Mouse (Mus musculus): Measurements from ENCODE around the gene H2-Oa. TPM values are rescaled to one million over a fixed set of nuclear protein-coding genes. Genes with fewer than 3 reads are reported as not detected.
A peak's percentile ranks its signal among the peaks of the same experiment; 100 is the strongest.

Gene H2-Oa
- not detected in 2 replicates for total RNA-seq (2014; rRNA removed)
- 0.23 and 0.31 TPM in 2 replicates for polyA plus RNA-seq (2015; fragmentation: Nextera tagmentation; extraction: Ambion mirVana)

DNA sequence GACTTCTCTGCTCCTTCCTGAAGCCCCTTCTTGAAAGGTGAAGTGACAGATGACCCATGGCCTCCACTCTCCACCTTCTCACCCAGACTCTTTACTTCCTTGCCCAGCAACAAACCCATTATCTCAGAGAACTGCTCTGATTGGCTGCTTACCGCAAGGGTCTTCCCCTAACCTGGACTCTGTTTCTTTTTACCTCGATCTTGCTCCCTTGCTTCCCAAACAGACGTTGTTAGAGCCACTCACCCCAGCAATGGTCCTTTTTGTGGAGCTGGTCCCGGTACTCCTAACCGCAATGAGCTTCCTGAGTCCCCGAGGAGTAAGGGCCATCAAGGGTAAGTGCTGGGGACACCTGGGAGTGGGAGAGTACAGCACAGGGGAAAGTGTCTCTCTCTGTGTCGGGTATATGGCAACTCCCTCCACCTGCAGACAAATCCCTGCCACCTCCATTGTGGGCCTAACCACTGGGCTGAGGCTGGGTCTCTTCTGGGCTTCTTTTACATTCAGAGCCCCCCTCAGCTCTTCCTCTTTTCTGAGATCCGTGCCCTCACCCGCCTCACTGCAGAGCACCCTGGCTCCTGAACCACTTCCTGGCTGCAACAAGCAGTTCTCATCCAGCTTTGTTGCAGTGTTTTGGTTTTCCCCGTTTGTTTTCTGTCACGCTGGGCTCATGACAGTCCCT, at the start of gene H2-Oa:
Gene H2-Oa (plus strand): TSS at position 144 of the 679 bp plus-strand sequence.
- no peak for ATAC-seq
- no peaks in the 10 kb centered on the region for H3K9me3 ChIP-seq (ENCODE audit: low read length)
- 41% methylated on average over 11 of the region's 11 CpGs for WGBS
- H3K27ac ChIP-seq, result no peak within 1 kb of the TSS
- no peaks in the 10 kb centered on the region for H3K36me3 ChIP-seq (ENCODE audit: insufficient read depth, low read length)
- DNase-seq (ENCODE audit: low spot score), result no peak
- no peaks in the 10 kb centered on the region for H3K27me3 ChIP-seq (ENCODE audit: insufficient read depth, low read length)
- TF ChIP-seq CTCF (IDR thresholded peaks at IDR 0.05; ENCODE audit: low read depth), result no peak
- H3K9ac ChIP-seq (replicated peaks; ENCODE audit: low read length), result no peak within 1 kb of the TSS
- no peaks in the 10 kb centered on the region for H3K4me1 ChIP-seq (ENCODE audit: insufficient read depth, low read length)
- no peak within 1 kb of the TSS for H3K4me2 ChIP-seq (ENCODE audit: low read depth, low read length)
- no peak within 1 kb of the TSS for H3K4me3 ChIP-seq (ENCODE audit: low read length)

DNA sequence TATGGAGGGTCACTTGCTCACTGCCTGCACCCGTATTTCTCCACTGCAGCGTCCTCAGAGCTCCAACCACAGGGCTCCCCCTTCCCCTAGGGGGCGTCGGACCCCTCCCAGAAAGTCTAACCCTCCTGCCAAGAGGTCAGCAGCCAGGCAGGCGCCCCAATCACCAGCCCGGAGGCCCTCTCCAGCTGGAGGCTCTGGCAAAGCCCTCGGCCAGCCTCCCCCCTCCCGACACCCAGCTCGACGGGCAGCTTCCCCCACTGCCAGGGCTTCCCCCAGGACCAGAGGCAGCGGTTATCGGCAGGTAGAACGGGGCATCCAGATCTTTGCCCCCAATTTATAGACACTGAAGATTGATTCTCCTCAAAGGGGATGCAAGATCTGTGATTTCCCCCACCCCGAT, 46.2 kb upstream of the H2-Oa start:
- peaks cover 4% of the 10 kb centered on the region; the same call in 1 of the 2 replicates for H3K9me3 ChIP-seq (ENCODE audit: low read length)
- no peak overlapping the region for H3K4me2 ChIP-seq (ENCODE audit: low read depth, low read length)
- no peak overlapping the region for H3K27ac ChIP-seq
- no peak for ATAC-seq
- no peaks in the 10 kb centered on the region for H3K4me1 ChIP-seq (ENCODE audit: insufficient read depth, low read length)
- no peaks in the 10 kb centered on the region for H3K36me3 ChIP-seq (ENCODE audit: insufficient read depth, low read length)
- no peak for DNase-seq (ENCODE audit: low spot score)
- no peak overlapping the region for H3K4me3 ChIP-seq (ENCODE audit: low read length)
- no peak for TF ChIP-seq CTCF (IDR thresholded peaks at IDR 0.05; ENCODE audit: low read depth)
- H3K27me3 ChIP-seq (ENCODE audit: insufficient read depth, low read length), result no peaks in the 10 kb centered on the region
- H3K9ac ChIP-seq (replicated peaks; ENCODE audit: low read length), result no peak overlapping the region
- 78% methylated on average over 14 of the region's 14 CpGs for WGBS

DNA sequence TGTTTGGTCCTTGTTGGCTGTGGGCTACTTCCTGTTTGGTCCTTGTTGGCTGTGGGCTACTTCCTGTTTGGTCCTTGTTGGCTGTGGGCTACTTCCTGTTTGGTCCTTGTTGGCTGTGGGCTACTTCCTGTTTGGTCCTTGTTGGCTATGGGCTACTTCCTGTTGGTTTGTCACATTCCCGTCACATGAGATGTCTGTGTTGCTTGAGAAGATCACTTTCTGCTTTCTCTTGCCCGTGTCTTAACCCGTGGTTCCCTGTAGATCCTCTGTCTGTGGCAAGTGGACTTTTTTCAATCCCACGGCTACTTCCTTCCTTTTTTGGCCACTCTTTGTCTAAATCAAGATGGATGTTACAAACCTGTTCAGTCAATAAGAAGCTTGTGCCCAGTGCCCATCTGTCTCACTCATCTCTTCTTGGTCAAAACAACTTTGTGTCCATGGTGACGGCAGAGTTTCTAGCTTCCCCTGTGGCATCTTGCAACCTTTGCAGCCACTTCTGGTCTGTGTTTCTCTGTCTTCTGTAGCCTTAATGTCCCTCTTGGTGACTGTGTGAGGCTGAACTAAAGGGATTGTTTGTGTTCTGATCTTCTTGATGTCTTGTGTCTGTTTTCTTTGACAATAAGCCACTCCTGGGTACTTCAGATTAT, 44.6 kb upstream of the H2-Oa start:
- no peak overlapping the region for H3K4me2 ChIP-seq (ENCODE audit: low read depth, low read length)
- no peaks in the 10 kb centered on the region for H3K27me3 ChIP-seq (ENCODE audit: insufficient read depth, low read length)
- H3K27ac ChIP-seq, result no peak overlapping the region
- H3K9ac ChIP-seq (replicated peaks; ENCODE audit: low read length), result no peak overlapping the region
- ATAC-seq (no peak), DNase-seq (ENCODE audit: low spot score) (no peak)
- H3K9me3 ChIP-seq (ENCODE audit: low read length), result peaks cover 4% of the 10 kb centered on the region; the same call in 1 of the 2 replicates
- no peaks in the 10 kb centered on the region for H3K36me3 ChIP-seq (ENCODE audit: insufficient read depth, low read length)
- H3K4me1 ChIP-seq (ENCODE audit: insufficient read depth, low read length), result no peaks in the 10 kb centered on the region
- 94% methylated on average over 5 of the region's 5 CpGs for WGBS
- no peak for TF ChIP-seq CTCF (IDR thresholded peaks at IDR 0.05; ENCODE audit: low read depth)
- H3K4me3 ChIP-seq (ENCODE audit: low read length), result no peak overlapping the region

DNA sequence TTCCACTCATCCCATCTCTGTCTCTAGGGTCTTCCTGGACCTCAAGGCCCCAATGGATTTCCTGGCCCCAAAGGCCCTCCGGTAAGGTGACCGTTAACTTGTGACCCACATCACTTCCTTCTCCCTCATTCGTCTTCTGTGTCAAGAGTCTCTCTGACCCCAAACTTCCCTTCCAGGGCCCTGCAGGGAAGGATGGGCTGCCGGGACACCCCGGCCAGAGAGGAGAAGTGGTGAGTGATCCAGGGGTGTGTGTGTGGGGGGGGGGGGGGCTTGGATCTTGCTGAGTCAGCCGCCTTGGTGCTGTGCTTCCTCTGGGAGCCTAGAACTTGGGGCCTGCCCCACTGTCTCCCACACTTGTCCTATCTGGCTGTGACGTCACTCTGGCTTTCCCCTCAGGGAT, 34.9 kb upstream of the H2-Oa start:
- H3K4me1 ChIP-seq (ENCODE audit: insufficient read depth, low read length), result no peaks in the 10 kb centered on the region
- no peak overlapping the region for H3K4me2 ChIP-seq (ENCODE audit: low read depth, low read length)
- H3K4me3 ChIP-seq (ENCODE audit: low read length), result no peak overlapping the region
- 68% methylated on average over 7 of the region's 7 CpGs for WGBS
- DNase-seq (ENCODE audit: low spot score), result no peak
- H3K27ac ChIP-seq, result no peak overlapping the region
- H3K36me3 ChIP-seq (ENCODE audit: insufficient read depth, low read length), result no peaks in the 10 kb centered on the region
- no peak for ATAC-seq
- TF ChIP-seq CTCF (IDR thresholded peaks at IDR 0.05; ENCODE audit: low read depth), result no peak
- no peaks in the 10 kb centered on the region for H3K9me3 ChIP-seq (ENCODE audit: low read length)
- H3K9ac ChIP-seq (replicated peaks; ENCODE audit: low read length), result no peak overlapping the region
- H3K27me3 ChIP-seq (ENCODE audit: insufficient read depth, low read length), result no peaks in the 10 kb centered on the region

DNA sequence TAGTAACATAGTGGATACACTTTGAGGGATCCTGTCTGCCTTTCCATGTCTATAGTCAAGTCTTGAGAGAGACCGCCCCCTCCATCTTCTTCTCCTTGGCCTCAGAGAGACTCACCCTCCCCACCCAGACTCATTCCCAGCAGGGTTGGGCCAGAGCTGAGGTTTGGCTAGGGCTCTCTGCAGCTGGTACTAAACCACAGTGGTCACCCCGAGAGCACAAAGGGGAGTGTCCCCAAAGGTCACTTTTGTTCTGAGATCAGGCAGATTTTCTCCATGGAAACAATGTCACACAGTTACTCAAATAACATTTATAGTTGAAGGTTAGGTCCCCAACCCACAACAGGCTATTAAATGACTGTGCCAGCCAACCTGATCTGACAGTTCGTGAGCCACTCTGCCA, 23.3 kb upstream of the H2-Oa start:
- TF ChIP-seq CTCF (IDR thresholded peaks at IDR 0.05; ENCODE audit: low read depth), result no peak
- ATAC-seq (no peak), DNase-seq (ENCODE audit: low spot score) (no peak)
- Histone ChIP-seq H3K9ac (replicated peaks; ENCODE audit: low read length) (no peak overlapping the region), H3K27me3 (ENCODE audit: insufficient read depth, low read length) (no peaks in the 10 kb centered on the region), H3K27ac (no peak overlapping the region), H3K4me1 (ENCODE audit: insufficient read depth, low read length) (no peaks in the 10 kb centered on the region), H3K9me3 (ENCODE audit: low read length) (no peaks in the 10 kb centered on the region), H3K4me2 (ENCODE audit: low read depth, low read length) (no peak overlapping the region), H3K36me3 (ENCODE audit: insufficient read depth, low read length) (no peaks in the 10 kb centered on the region), H3K4me3 (ENCODE audit: low read length) (no peak overlapping the region)
- WGBS, result 45% methylated on average over 3 of the region's 3 CpGs

DNA sequence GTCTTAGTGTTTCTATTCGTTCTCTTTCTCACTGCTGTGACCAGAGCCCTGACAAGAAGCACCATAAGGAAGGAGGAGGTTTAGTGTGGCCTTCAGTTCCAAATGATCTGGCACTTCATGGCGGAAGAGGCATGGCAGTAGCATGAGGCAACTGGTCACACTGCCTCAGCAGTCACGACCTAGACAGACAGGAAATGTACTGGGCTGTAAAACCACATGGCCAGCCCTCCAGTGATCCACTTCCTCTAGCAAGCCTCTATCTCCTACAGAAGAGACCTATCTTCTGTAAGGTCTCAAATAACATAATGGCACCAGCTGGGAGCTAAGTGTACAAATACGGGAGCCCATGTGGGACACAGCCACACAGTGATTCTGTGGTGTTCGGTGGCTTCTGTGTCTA, 20.0 kb upstream of the H2-Oa start:
- Histone ChIP-seq H3K9me3 (ENCODE audit: low read length) (no peaks in the 10 kb centered on the region), H3K4me2 (ENCODE audit: low read depth, low read length) (no peak overlapping the region), H3K4me1 (ENCODE audit: insufficient read depth, low read length) (no peaks in the 10 kb centered on the region), H3K27ac (no peak overlapping the region), H3K27me3 (ENCODE audit: insufficient read depth, low read length) (peaks cover 3% of the 10 kb centered on the region; the same call in 1 of the 2 replicates), H3K9ac (replicated peaks; ENCODE audit: low read length) (no peak overlapping the region), H3K36me3 (ENCODE audit: insufficient read depth, low read length) (no peaks in the 10 kb centered on the region), H3K4me3 (ENCODE audit: low read length) (no peak overlapping the region)
- no peak for ATAC-seq
- no peak for DNase-seq (ENCODE audit: low spot score)
- 76% methylated on average over 5 of the region's 5 CpGs for WGBS
- no peak for TF ChIP-seq CTCF (IDR thresholded peaks at IDR 0.05; ENCODE audit: low read depth)

DNA sequence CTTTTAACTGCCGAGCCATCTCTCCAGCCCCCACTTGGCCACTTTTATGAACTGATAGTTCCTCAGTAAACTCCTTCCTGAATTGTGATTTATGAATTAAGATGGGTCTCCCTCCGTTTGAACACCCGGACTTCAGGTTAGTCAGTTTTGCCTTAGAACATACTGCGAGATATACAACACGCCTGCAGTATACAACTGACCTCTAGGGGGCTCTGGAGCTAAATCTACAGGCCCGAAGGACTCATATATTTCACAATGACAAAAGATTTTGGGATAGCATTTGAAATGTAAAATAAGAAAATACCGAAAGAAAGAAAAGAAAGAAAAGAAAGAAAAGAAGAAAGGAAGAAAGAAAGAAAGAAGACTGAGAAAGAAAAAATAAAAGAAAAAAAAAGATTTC, 16.9 kb upstream of the H2-Oa start:
- Histone ChIP-seq H3K9me3 (ENCODE audit: low read length) (no peaks in the 10 kb centered on the region), H3K9ac (replicated peaks; ENCODE audit: low read length) (no peak overlapping the region), H3K36me3 (ENCODE audit: insufficient read depth, low read length) (no peaks in the 10 kb centered on the region), H3K27ac (no peak overlapping the region), H3K4me2 (ENCODE audit: low read depth, low read length) (no peak overlapping the region), H3K27me3 (ENCODE audit: insufficient read depth, low read length) (peaks cover 3% of the 10 kb centered on the region; the same call in 1 of the 2 replicates), H3K4me3 (ENCODE audit: low read length) (no peak overlapping the region), H3K4me1 (ENCODE audit: insufficient read depth, low read length) (no peaks in the 10 kb centered on the region)
- ATAC-seq, result no peak
- 44% methylated on average over 7 of the region's 7 CpGs for WGBS
- DNase-seq (ENCODE audit: low spot score), result peak; percentile 82
- TF ChIP-seq CTCF (IDR thresholded peaks at IDR 0.05; ENCODE audit: low read depth), result peak; percentile 70
